Mouse (Mus musculus) G1E (cell line): ENCODE data around the gene Rsu1. TPM values are rescaled to one million over a fixed set of nuclear protein-coding genes. Genes with fewer than 3 reads are reported as not detected.

Source experiments
- ATAC-seq: 2 replicates; pipeline ENCODE4 v1.8.0; 2016; ENCODE audit warnings: mild to moderate bottlenecking; ENCODE audit not compliant: insufficient number of reproducible peaks, poor library complexity, low FRiP score, severe bottlenecking; ENCODE audit errors: extremely low read depth
- DNase-seq: peaks from one replicate; pipeline ENCODE4 v3.0.0; 2012; ENCODE audit warnings: low spot score
- H3K27me3 ChIP-seq: 2 replicates; pipeline ENCODE4 v1.6.1; 2012; ENCODE audit warnings: mild to moderate bottlenecking, low read length, inconsistent platforms; ENCODE audit not compliant: insufficient read depth
- H3K36me3 ChIP-seq: replicated peaks from 2 replicates; pipeline ENCODE3; 2012; ENCODE audit warnings: mild to moderate bottlenecking, inconsistent platforms
- H3K4me1 ChIP-seq: 2 replicates; pipeline ENCODE4 v1.6.1; 2012; ENCODE audit warnings: low read depth, low read length, inconsistent platforms, mixed read lengths; ENCODE audit not compliant: insufficient read depth
- H3K4me3 ChIP-seq: 2 replicates; pipeline ENCODE4 v1.5.1; 2012; ENCODE audit warnings: low read depth, mild to moderate bottlenecking, inconsistent platforms, low read length, moderate library complexity, mixed read lengths
- H3K9me3 ChIP-seq: replicated peaks from 2 replicates; pipeline ENCODE4 v1.6.1; 2012; ENCODE audit warnings: inconsistent platforms
- CTCF ChIP-seq: IDR thresholded peaks from 2 replicates; pipeline ENCODE4 v1.5.1; 2012; ENCODE audit warnings: low read depth, low read length, inconsistent platforms, mixed read lengths
- GATA1 ChIP-seq: IDR thresholded peaks from 2 replicates; pipeline ENCODE4 v1.6.1; 2012; ENCODE audit warnings: borderline replicate concordance, low read length, inconsistent platforms, mixed read lengths
- GATA2 ChIP-seq: IDR thresholded peaks from 2 replicates; pipeline ENCODE4 v1.6.1; 2012; ENCODE audit warnings: low read depth, low read length, inconsistent platforms, borderline replicate concordance
- POLR2AphosphoS5 ChIP-seq: IDR thresholded peaks from 2 replicates; pipeline ENCODE4 v1.6.1; 2012; ENCODE audit warnings: low read depth, low read length, inconsistent platforms; ENCODE audit not compliant: insufficient replicate concordance
- TAL1 ChIP-seq: conservative IDR thresholded peaks from 2 replicates; pipeline ENCODE4 v1.6.1; 2012; ENCODE audit warnings: low read depth, low read length, inconsistent platforms, mixed read lengths
- polyA plus RNA-seq: library from polyadenylated mRNA; stranded (reverse); fragments of >175 nt; gene quantifications from 2 replicates; pipeline ENCODE4 v1.2.3, GENCODE M21; 2012
- total RNA-seq, 2 experiments: library from RNA; stranded (forward) in 1 of 2; stranded (reverse) in 1 of 2; fragments of 200-1000 nt in 1 of 2; fragments of >200 nt in 1 of 2; fragmentation: Nextera tagmentation in 1 of 2; gene quantifications; 2 replicates each; pipeline ENCODE4 v1.2.3; 2014 to 2017

Rsu1 gene
- total and polyA plus RNA-seq, 3 experiments: 3.0 to 55.5 (median 54.5) TPM

DNA sequence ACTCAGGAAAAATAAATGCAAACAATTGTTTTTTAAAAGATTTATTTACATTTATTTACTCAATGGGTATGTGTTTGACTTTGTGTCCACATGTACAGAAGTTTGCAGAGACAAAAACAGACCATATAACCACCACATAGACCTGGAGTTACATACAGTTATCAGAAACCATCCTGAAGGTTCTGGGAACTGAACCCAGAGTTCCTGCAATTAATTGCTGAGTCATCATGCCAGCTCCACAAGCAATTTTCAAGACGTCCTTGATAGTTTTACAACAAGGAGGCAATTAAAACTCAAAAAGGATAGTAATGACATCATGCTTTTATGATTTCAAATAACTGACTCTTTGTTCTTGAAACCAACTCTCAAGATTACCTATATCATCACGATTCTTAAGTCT, 109.5 kb downstream of the Rsu1 start:
- Histone ChIP-seq H3K4me1 (no peaks in the 10 kb centered on the region; the same call in 1 of the 2 replicates), H3K9me3 (no peaks in the 10 kb centered on the region), H3K36me3 (peaks cover 2% of the 10 kb centered on the region), H3K27me3 (no peaks in the 10 kb centered on the region), H3K4me3 (no peak overlapping the region)
- TF ChIP-seq TAL1 (no peak), CTCF (no peak), POLR2AphosphoS5 (no peak), GATA2 (no peak), GATA1 (no peak)
- ATAC-seq (no peak), DNase-seq (no peak)

DNA sequence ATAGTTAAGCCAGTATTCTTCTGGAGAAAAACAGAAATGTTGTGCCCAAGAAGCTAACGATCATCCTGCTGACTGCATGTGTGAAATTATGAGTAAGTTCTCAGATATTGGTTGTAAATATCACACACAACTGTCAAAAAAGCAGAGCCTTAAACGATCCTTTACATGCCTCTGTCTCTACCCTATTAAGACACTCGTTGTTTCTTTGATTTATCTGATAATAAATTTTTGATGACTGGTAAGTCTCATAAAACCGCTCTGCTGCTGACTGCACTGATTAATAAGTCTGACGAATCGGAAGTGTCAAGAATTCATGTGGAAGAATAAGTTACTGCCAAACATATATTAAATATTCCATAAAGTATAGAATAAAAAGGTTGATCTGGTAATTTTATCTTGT, 126.0 kb downstream of the Rsu1 start:
- H3K9me3 ChIP-seq: no peaks in the 10 kb centered on the region
- H3K4me1 ChIP-seq: no peaks in the 10 kb centered on the region
- H3K4me3 ChIP-seq: no peak overlapping the region
- no peak for TF ChIP-seq CTCF
- no peak for TF ChIP-seq GATA2
- no peak for TF ChIP-seq GATA1
- no peak for TF ChIP-seq POLR2AphosphoS5
- no peaks in the 10 kb centered on the region for H3K27me3 ChIP-seq
- no peak for ATAC-seq
- no peaks in the 10 kb centered on the region for H3K36me3 ChIP-seq
- no peak for DNase-seq

DNA sequence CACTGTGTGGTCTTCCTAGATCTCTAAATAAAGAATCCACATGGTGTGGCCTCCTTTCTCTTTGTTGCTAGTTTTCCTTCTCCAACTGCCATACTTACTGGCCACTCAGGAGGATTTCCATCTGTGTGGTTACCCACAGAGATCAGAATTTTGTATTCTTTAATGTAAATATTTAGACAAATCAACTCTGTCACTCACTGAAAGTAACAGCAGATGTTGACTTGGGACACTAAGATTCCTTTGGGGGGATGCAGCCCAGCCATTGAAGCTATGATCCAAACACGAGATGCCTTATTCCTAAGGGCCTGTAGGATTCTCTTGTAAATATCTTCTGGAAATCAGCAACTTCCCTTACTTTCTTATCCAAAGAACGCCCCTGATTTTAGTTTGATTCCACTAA, 136.3 kb downstream of the Rsu1 start:
- DNase-seq (no peak), ATAC-seq (no peak)
- no peak for TF ChIP-seq GATA2
- TF ChIP-seq GATA1: no peak
- TF ChIP-seq CTCF: no peak
- no peak for TF ChIP-seq TAL1
- TF ChIP-seq POLR2AphosphoS5: no peak
- H3K9me3 ChIP-seq: no peaks in the 10 kb centered on the region
- H3K36me3 ChIP-seq: no peaks in the 10 kb centered on the region
- no peaks in the 10 kb centered on the region for H3K4me1 ChIP-seq
- no peak overlapping the region for H3K4me3 ChIP-seq
- no peaks in the 10 kb centered on the region for H3K27me3 ChIP-seq

GRCm38 (mm10) chr2:13132841-13133240, 138.4 kb downstream of the Rsu1 start:
- no peaks in the 10 kb centered on the region for H3K4me1 ChIP-seq
- no peaks in the 10 kb centered on the region for H3K9me3 ChIP-seq
- H3K36me3 ChIP-seq: no peaks in the 10 kb centered on the region
- H3K4me3 ChIP-seq: no peak overlapping the region
- no peak for DNase-seq
- no peak for ATAC-seq
- no peaks in the 10 kb centered on the region for H3K27me3 ChIP-seq
- TF ChIP-seq TAL1 (no peak), GATA2 (no peak), CTCF (no peak), GATA1 (no peak), POLR2AphosphoS5 (no peak)

DNA sequence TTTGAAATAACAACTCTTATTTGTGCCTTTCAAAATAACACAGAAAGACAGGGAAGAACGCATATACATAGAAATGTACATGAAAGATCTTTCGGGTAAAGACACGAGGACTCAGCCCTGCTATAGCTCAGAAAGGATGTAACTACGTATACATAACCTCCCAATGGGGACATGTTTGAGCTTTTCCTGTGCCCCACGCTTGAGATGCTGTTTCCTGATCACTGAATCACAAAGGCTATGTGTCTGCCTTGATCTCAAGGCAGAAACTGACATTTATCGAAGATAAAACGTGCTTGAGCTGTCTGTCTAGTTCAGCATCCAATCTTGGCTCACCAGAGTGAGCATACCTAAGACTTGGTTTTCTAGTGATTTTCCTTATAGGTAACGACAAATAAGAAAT, 138.8 kb downstream of the Rsu1 start:
- DNase-seq: no peak
- TF ChIP-seq CTCF (no peak), TAL1 (no peak), GATA1 (no peak), POLR2AphosphoS5 (no peak), GATA2 (no peak)
- no peak for ATAC-seq
- no peaks in the 10 kb centered on the region for H3K27me3 ChIP-seq
- H3K9me3 ChIP-seq: no peaks in the 10 kb centered on the region
- no peaks in the 10 kb centered on the region for H3K4me1 ChIP-seq
- no peaks in the 10 kb centered on the region for H3K36me3 ChIP-seq
- H3K4me3 ChIP-seq: no peak overlapping the region

GRCm38 (mm10) chr2:13129859-13130258, 141.4 kb downstream of the Rsu1 start:
- ATAC-seq (no peak), DNase-seq (no peak)
- H3K4me3 ChIP-seq: no peak overlapping the region
- no peaks in the 10 kb centered on the region for H3K36me3 ChIP-seq
- H3K9me3 ChIP-seq: no peaks in the 10 kb centered on the region
- no peaks in the 10 kb centered on the region for H3K4me1 ChIP-seq
- no peaks in the 10 kb centered on the region for H3K27me3 ChIP-seq
- TF ChIP-seq POLR2AphosphoS5: no peak
- TF ChIP-seq GATA2: no peak
- TF ChIP-seq TAL1: no peak
- no peak for TF ChIP-seq CTCF
- no peak for TF ChIP-seq GATA1

- Histone ChIP-seq H3K27me3 (no peaks in the 10 kb centered on the region), H3K4me3 (no peak overlapping the region), H3K4me1 (no peaks in the 10 kb centered on the region), H3K36me3 (no peaks in the 10 kb centered on the region), H3K9me3 (no peaks in the 10 kb centered on the region)
- ATAC-seq: no peak
- DNase-seq: no peak
- TF ChIP-seq GATA2: no peak
Measured at GRCm38 (mm10) chr2:13129337-13129736, 141.9 kb downstream of the Rsu1 start.
